Mouse (Mus musculus) gastrocnemius, adult 8-10 months (tissue): ENCODE results near the gene Myof. TPM values are rescaled to one million over a fixed set of nuclear protein-coding genes. Genes with fewer than 3 reads are reported as not detected.

Experiments used
- DNase-seq, 2 experiments: peaks; one replicate each; pipeline ENCODE4 v3.0.0; 2022; ENCODE audit warnings: low spot score in 2 of 2
- total RNA-seq, 4 experiments: library from RNA; stranded (reverse); gene quantifications; 2 replicates each; pipeline ENCODE4 v1.2.4; 2022

The Myof gene
- total RNA-seq, 4 experiments from 2014 or later: 4.0 to 5.8 (median 5.0) TPM

- DNase-seq: no peak
Observed at GRCm38 (mm10) chr19:37876605-37877245, 166.7 kb downstream of the Myof start.

GRCm38 (mm10) chr19:37873499-37873898, 169.9 kb downstream of the Myof start:
- no peak for DNase-seq

GRCm38 (mm10) chr19:37867592-37867991, 175.8 kb downstream of the Myof start:
- no peak for DNase-seq

- DNase-seq: no peak
Observed at GRCm38 (mm10) chr19:37866994-37867393, 176.4 kb downstream of the Myof start.

- no peak for DNase-seq
Observed at GRCm38 (mm10) chr19:37861171-37861570, 182.2 kb downstream of the Myof start.

GRCm38 (mm10) chr19:37860267-37860666, 183.1 kb downstream of the Myof start:
- DNase-seq: no peak

GRCm38 (mm10) chr19:37858406-37859081, 184.8 kb downstream of the Myof start:
- no peak for DNase-seq

GRCm38 (mm10) chr19:37852056-37852455, 191.3 kb downstream of the Myof start:
- no peak for DNase-seq

- DNase-seq: no peak
Observed at GRCm38 (mm10) chr19:37851590-37852038, 191.8 kb downstream of the Myof start.

Other genes with a start within 250 kb of the Myof start
- not detected for gene Cep55, start 11.4 kb upstream of the Myof start, total RNA-seq
- gene Ffar4, start 53.5 kb upstream of the Myof start, total RNA-seq: under 1 TPM in 2 of 4 experiments, not detected in 2; 0.35 to 0.54 TPM
- 1 to 10 TPM; 1.1 to 5.7 (median 2.5) TPM for gene Rbp4, start 81.7 kb upstream of the Myof start, total RNA-seq
- gene Pde6c, start 89.2 kb upstream of the Myof start, total RNA-seq: not detected
- 10 to 100 TPM in 2 of 4 experiments, 1 to 10 TPM in 2; 7.6 to 11.5 (median 9.4) TPM for gene Fra10ac1, start 180.6 kb upstream of the Myof start, total RNA-seq
- gene Lgi1, start 221.0 kb upstream of the Myof start, total RNA-seq: 1 to 10 TPM; 1.7 to 4.1 (median 3.1) TPM